Mouse (Mus musculus) forebrain, embryonic 14.5 days (tissue): ENCODE results near the gene Arl5a. TPM values are rescaled to one million over a fixed set of nuclear protein-coding genes. Genes with fewer than 3 reads are reported as not detected.

Source experiments
- ATAC-seq: fragments of 200-750 bp; cut with Nextera tagmentation; 2 replicates; pipeline ENCODE4 v1.8.0; 2017; ENCODE audit warnings: mild to moderate bottlenecking, moderate library complexity
- DNase-seq: peaks from one replicate; pipeline ENCODE4 v3.0.0-alpha.2; 2015; ENCODE audit warnings: low spot score
- H3K27ac ChIP-seq: fragments of 300-500 bp; sonication (generic); 2 replicates; pipeline ENCODE4 v1.5.1; 2014; ENCODE audit warnings: low read depth, mild to moderate bottlenecking, control low read depth, low read length, moderate library complexity
- H3K27me3 ChIP-seq: fragments of 300-500 bp; sonication (generic); replicated peaks from 2 replicates; pipeline ENCODE4 v1.6.1; 2014; ENCODE audit warnings: low read length, control low read depth, mixed read lengths; ENCODE audit not compliant: control insufficient read depth, insufficient read depth
- H3K36me3 ChIP-seq: fragments of 300-500 bp; sonication (generic); 2 replicates; pipeline ENCODE4 v1.6.1; 2014; ENCODE audit warnings: low read length, control low read depth; ENCODE audit not compliant: control insufficient read depth, insufficient read depth
- H3K4me1 ChIP-seq: fragments of 300-500 bp; sonication (generic); 2 replicates; pipeline ENCODE4 v1.6.1; 2014; ENCODE audit warnings: antibody characterized with exemption, low read length, control low read depth; ENCODE audit not compliant: control insufficient read depth, insufficient read depth
- H3K4me2 ChIP-seq: fragments of 300-500 bp; sonication (generic); 2 replicates; pipeline ENCODE4 v1.6.1; 2014; ENCODE audit warnings: mild to moderate bottlenecking, control low read depth, low read length
- H3K4me3 ChIP-seq: fragments of 300-500 bp; sonication (generic); 2 replicates; pipeline ENCODE4 v1.5.1; 2014; ENCODE audit warnings: low read depth, low read length, control low read depth
- H3K9ac ChIP-seq: fragments of 300-500 bp; sonication (generic); 2 replicates; pipeline ENCODE4 v1.6.1; 2014; ENCODE audit warnings: mild to moderate bottlenecking, low read length, control low read depth, moderate library complexity
- H3K9me3 ChIP-seq: fragments of 300-500 bp; sonication (generic); replicated peaks from 2 replicates; pipeline ENCODE4 v1.6.1; 2016; ENCODE audit warnings: low read length, control low read depth, mixed read lengths; ENCODE audit not compliant: control insufficient read depth
- WGBS: fragments of 180-500 bp; shearing (Covaris S2); extraction: QIAGEN DNeasy Blood & Tissue Kit; methylation state at CpG from one replicate; pipeline ENCODE4 v1.1.7; 2014; 5-methylcytosine and 5-hydroxymethylcytosine counted together
- polyA plus RNA-seq: library from polyadenylated mRNA; unstranded; fragments of >200 nt; fragmentation: Nextera tagmentation; extraction: Ambion mirVana; gene quantifications from 2 replicates; pipeline ENCODE4 v1.2.1, GENCODE M21; 2014

Arl5a gene
- polyA plus RNA-seq, 1 experiment from 2014 or later, result 57.6 TPM

DNA sequence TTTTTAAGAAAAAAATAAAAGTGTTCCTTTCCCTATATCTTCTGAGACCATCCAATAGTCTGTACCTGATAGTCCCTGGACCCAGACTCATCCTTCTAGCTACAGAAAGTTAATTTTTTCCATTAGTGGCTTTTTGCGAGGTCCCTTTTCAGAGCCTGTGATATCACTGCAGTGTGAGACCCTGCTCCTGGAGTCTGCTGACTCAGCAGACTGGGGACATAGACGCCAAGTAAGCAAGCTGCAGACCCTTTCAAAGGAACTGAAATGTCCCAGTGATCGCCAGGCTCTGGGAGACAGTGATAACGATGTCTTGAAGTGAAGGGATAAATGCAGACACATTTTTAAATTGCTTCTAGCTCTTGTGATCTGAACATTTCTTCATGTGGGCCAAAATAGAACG lies 21.9 kb upstream of the Arl5a start:
- Histone ChIP-seq H3K9me3 (no peaks in the 10 kb centered on the region), H3K27ac (no peak overlapping the region), H3K36me3 (no peaks in the 10 kb centered on the region), H3K27me3 (no peaks in the 10 kb centered on the region), H3K4me3 (no peak overlapping the region), H3K4me1 (no peaks in the 10 kb centered on the region), H3K9ac (no peak overlapping the region), H3K4me2 (no peak overlapping the region)
- DNase-seq (no peak), ATAC-seq (no peak)
- WGBS, result 67% methylated on average over 5 of the region's 5 CpGs

DNA sequence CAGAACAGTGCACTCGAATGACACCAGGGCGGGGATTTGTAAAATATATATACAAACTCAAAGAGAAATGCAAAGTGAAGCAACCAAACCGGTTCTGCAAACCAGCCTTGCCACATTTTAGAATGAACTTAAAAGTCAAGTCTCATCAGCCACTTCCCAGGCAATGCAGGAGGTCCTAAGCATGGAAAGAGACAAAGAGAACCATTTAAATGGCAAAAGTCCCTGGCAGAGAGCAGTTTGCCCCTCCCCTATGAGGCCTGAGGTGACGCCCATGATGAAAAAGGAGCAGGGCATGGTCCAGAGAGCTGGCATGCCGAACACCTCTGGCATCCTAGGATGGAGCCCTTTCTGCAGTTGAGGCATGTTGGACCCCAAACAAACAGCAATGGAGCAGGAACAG lies 17.4 kb upstream of the Arl5a start:
- no peaks in the 10 kb centered on the region for H3K27me3 ChIP-seq
- H3K9ac ChIP-seq, result no peak overlapping the region
- WGBS, result 45% methylated on average over 5 of the region's 5 CpGs
- H3K36me3 ChIP-seq, result no peaks in the 10 kb centered on the region
- H3K4me1 ChIP-seq, result peaks cover 6% of the 10 kb centered on the region; the same call in 1 of the 2 replicates
- no peak overlapping the region for H3K4me3 ChIP-seq
- no peak overlapping the region for H3K4me2 ChIP-seq
- no peak for DNase-seq
- H3K9me3 ChIP-seq, result no peaks in the 10 kb centered on the region
- no peak for ATAC-seq
- H3K27ac ChIP-seq, result no peak overlapping the region

DNA sequence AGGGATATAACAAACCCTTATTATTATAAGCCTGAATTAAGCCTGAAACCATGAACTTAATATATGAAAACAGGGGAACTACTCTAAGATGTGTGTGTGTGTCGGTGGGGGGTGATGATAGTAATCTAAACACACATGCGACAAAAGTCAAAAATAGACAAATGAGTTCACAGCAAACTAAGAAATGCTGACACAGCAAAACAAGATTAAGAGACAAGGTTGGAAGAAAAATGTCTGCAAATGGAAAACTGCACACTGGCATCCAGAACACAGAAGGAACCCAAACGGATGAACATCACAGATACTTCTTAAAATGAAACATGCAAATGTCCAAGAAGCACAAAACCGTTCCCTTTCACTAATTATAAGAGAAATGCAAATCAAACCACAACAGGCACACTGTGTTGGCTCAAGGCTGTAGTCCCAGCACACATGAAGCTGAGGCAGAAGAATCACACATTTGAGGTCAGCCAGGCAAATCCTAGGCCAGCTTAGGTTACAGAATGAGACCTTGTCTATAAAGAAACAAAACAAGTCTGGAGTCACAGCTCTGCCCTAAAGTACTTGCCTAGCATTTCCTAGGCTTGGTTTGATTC lies 15.8 kb upstream of the Arl5a start:
- ATAC-seq, result no peak
- Histone ChIP-seq H3K36me3 (no peaks in the 10 kb centered on the region), H3K4me3 (no peak overlapping the region), H3K27me3 (no peaks in the 10 kb centered on the region), H3K9ac (no peak overlapping the region), H3K4me2 (no peak overlapping the region), H3K9me3 (no peaks in the 10 kb centered on the region), H3K27ac (no peak overlapping the region), H3K4me1 (peaks cover 9% of the 10 kb centered on the region)
- DNase-seq, result no peak
- 82% methylated on average over 4 of the region's 4 CpGs for WGBS

DNA sequence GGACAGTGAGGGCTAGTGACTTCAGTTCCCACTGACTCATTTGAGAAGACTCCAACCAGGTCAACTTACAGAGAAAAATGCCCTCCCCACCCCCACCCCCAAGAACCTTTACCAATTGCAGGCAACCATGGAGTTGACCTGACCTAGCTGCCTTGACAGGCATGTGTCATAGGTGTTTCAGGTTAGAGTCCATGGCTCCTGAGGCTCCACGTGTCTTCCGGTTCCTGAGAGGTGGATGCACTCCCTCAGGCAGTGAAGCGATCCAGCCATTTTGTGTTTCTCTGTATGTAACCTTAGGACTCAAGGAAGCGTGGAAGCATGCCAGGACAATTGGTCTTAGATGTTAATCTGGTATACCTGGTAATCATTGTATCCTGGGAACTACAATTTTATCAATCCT lies 13.7 kb upstream of the Arl5a start:
- ATAC-seq, result no peak

DNA sequence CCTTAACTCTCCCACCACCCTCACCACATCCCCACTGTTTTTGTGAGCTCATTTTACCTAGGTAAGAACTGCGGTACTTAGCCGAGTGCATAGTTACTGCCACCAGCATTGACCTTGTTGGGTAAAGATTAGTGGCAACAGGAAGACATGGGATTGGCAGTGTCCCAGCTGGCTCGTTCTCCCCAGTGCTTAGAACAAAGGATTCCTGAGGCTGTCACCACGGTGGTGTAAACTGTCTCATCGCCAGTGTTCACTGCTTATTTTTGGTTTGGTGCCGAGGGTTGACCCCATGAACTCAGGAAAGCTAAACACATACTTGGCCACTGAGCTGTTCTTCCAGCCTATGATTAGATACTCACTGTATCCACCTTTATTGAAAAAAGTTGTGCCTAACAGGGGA lies 13.3 kb upstream of the Arl5a start:
- Histone ChIP-seq H3K36me3 (no peaks in the 10 kb centered on the region), H3K4me1 (peaks cover 9% of the 10 kb centered on the region), H3K9ac (no peak overlapping the region), H3K9me3 (no peaks in the 10 kb centered on the region), H3K27ac (no peak overlapping the region), H3K4me3 (no peak overlapping the region), H3K4me2 (no peak overlapping the region), H3K27me3 (no peaks in the 10 kb centered on the region)
- ATAC-seq (peak; percentile 42; the same call in 1 of the 2 replicates), DNase-seq (peak; percentile 46)
- WGBS, result 45% methylated on average over 6 of the region's 6 CpGs

More for the DNA sequence above, 13.7 kb upstream of the Arl5a start:
- Histone ChIP-seq H3K27me3 (no peaks in the 10 kb centered on the region), H3K9me3 (no peaks in the 10 kb centered on the region), H3K4me2 (no peak overlapping the region), H3K4me3 (no peak overlapping the region), H3K27ac (no peak overlapping the region), H3K36me3 (no peaks in the 10 kb centered on the region), H3K9ac (no peak overlapping the region), H3K4me1 (peaks cover 9% of the 10 kb centered on the region)
- whole genome bisulfite sequencing, result 95% methylated on average over 4 of the region's 4 CpGs
- DNase-seq, result no peak

DNA sequence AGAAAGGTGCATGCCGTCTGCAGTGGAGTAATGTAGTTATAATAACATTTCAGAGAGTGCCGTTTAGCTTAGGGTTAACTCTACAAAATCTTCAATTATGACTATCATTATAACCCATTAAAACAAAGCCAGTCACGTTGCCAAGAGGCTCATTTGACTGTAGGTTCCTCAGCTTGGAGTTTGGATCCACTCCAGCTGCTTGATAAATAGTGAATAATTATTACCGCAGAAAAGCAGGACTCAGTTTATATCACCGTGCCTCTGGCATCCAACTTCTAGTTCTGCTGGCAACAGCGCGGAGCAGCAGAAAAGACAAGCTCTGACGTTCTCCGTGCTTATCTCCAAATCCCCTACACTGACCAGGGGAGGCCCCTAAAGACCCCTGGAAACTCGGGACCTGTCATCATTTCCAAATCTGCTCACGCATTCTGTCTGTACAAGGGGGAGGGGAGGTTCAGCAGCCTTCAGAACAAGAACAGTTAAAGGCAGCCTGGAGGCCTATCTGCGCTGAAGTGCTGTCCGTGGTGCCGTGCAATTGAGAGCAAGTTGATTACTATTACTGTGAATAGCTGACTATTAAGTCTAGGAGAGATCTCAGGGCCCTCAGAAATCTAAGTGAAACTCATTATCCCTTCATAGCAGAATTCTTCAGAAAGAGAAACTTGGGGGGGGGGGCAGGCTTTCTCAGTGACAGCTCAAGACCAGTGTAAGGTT lies 11.4 kb upstream of the Arl5a start:
- Histone ChIP-seq H3K27ac (no peak overlapping the region), H3K9ac (no peak overlapping the region), H3K4me3 (no peak overlapping the region), H3K4me2 (0 out of 2 replicates have a peak overlapping the region, but pooled peaks have one; percentile 12), H3K9me3 (no peaks in the 10 kb centered on the region), H3K27me3 (no peaks in the 10 kb centered on the region), H3K4me1 (peaks cover 9% of the 10 kb centered on the region), H3K36me3 (no peaks in the 10 kb centered on the region)
- ATAC-seq (peak; percentile 53; the same call in 1 of the 2 replicates), DNase-seq (peak; percentile 51)
- WGBS, result 48% methylated on average over 14 of the region's 14 CpGs

DNA sequence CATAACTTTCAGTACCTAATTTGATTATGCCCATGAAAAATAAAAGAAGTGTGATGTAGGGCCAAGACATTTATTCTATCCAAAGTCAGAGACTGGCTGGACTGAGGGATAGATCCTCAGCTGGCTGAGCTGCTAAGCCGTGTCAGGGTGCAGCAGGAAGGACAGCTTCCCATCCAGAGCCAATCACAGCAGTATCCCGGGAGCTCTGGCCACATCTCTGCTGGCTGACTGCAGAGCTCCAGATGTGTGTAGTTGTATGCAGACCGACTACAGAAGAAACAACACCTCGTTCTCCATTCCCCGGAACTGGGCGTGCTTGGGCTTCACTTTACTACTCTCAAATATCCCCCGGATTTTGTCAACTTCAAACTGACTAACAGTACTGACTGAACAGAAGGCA lies 8.7 kb upstream of the Arl5a start:
- H3K4me1 ChIP-seq, result peaks cover 9% of the 10 kb centered on the region
- DNase-seq (no peak), ATAC-seq (no peak)
- H3K36me3 ChIP-seq, result no peaks in the 10 kb centered on the region
- H3K4me2 ChIP-seq, result no peak overlapping the region
- 73% methylated on average over 7 of the region's 7 CpGs for WGBS
- H3K4me3 ChIP-seq, result no peak overlapping the region
- H3K9ac ChIP-seq, result no peak overlapping the region
- H3K9me3 ChIP-seq, result no peaks in the 10 kb centered on the region
- no peaks in the 10 kb centered on the region for H3K27me3 ChIP-seq
- H3K27ac ChIP-seq, result no peak overlapping the region

DNA sequence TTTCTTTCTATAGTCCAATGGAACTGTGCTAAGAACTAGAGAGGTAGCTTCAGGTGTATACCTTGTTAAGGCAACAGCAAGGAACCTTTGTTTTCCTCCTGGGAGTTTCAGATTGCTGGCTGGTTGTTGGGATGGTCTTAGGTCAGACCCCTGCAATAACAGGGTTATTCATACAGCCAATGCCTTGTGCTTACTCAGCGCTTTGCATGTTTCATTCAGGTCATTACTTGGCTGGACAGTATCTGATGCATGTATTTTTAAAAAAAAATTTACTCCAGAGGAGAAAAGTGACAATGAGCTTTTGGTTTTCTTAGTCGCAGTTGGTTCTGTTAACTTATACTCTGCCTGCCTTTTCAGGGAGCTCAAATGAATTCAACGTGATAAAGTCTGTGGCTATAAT lies 2.7 kb upstream of the Arl5a start:
- 87% methylated on average over 3 of the region's 3 CpGs for WGBS
- no peak overlapping the region for H3K27ac ChIP-seq
- DNase-seq (no peak), ATAC-seq (no peak)
- H3K9me3 ChIP-seq, result no peaks in the 10 kb centered on the region
- no peak overlapping the region for H3K9ac ChIP-seq
- H3K27me3 ChIP-seq, result no peaks in the 10 kb centered on the region
- no peak overlapping the region for H3K4me2 ChIP-seq
- no peak overlapping the region for H3K4me3 ChIP-seq
- no peaks in the 10 kb centered on the region for H3K36me3 ChIP-seq
- peaks cover 7% of the 10 kb centered on the region; the same call in 1 of the 2 replicates for H3K4me1 ChIP-seq

DNA sequence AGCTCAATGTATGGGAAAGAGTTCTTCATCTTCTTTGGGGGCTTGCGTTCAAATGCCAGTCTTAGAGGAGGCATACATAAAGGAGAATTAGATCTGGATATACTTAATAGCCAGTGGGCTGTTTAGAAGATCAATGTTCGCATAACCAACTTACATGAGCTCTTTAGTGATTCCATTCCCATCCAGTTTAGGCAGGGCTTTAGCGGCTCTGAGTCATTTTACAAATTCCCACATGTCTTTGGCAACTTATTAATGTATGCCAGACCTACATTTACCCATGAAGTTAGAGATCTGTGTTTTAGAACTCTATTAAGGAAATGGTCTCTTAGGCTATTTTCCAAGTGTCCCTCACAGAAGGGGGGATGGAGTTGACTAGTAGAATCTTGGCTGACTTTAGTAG lies 1.3 kb upstream of the Arl5a start:
- no peak overlapping the region for H3K4me2 ChIP-seq
- ATAC-seq, result no peak
- H3K9ac ChIP-seq, result no peak overlapping the region
- H3K4me1 ChIP-seq, result peaks cover 11% of the 10 kb centered on the region
- WGBS, result 94% methylated on average over 3 of the region's 3 CpGs
- no peak for DNase-seq
- no peaks in the 10 kb centered on the region for H3K27me3 ChIP-seq
- no peak overlapping the region for H3K4me3 ChIP-seq
- no peak overlapping the region for H3K27ac ChIP-seq
- H3K9me3 ChIP-seq, result no peaks in the 10 kb centered on the region
- no peaks in the 10 kb centered on the region for H3K36me3 ChIP-seq
